Mouse (Mus musculus): ENCODE results near the gene Pitpnc1. TPM values are rescaled to one million over a fixed set of nuclear protein-coding genes. Genes with fewer than 3 reads are reported as not detected.
A peak's percentile ranks its signal among the peaks of the same experiment; 100 is the strongest.

Pitpnc1 gene
- polyA plus RNA-seq, 1 experiment from 2014 or later, result 16.2 TPM

DNA sequence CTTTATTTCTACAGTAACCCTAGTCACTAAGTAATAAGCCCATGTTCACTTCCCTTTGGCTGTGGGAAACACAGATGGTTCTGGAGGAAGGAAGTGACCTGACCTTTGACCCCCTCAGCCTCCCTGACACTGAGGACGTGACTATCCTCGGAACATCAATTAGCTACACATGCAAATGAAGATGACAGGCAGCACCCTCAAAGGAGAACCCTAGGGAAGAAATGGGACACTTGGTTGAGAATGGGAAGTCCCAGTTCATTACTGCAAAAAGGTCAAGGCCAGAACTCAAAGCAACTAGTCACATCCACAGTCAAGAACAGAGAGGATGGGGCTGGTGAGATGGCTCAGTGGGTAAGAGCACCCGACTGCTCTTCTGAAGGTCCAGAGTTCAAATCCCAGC, 29.4 kb downstream of the Pitpnc1 start:
- Histone ChIP-seq H3K27ac (ENCODE audit: low read depth) (no peak overlapping the region), H3K9me3 (ENCODE audit: low read depth, low read length) (no peaks in the 10 kb centered on the region; the same call in 1 of the 2 replicates), H3K4me1 (ENCODE audit: insufficient read depth) (no peaks in the 10 kb centered on the region), H3K36me3 (ENCODE audit: insufficient read depth) (no peaks in the 10 kb centered on the region), H3K27me3 (ENCODE audit: insufficient read depth, low read length) (no peaks in the 10 kb centered on the region), H3K4me2 (no peak overlapping the region), H3K9ac (no peak overlapping the region), H3K4me3 (ENCODE audit: low read depth, low read length) (no peak overlapping the region)
- ATAC-seq (ENCODE audit: insufficient read depth) (no peak), DNase-seq (no peak)
- 59% methylated on average over 3 of the region's 3 CpGs for WGBS
- no peak for TF ChIP-seq CTCF (IDR thresholded peaks at IDR 0.05; ENCODE audit: low read depth)

DNA sequence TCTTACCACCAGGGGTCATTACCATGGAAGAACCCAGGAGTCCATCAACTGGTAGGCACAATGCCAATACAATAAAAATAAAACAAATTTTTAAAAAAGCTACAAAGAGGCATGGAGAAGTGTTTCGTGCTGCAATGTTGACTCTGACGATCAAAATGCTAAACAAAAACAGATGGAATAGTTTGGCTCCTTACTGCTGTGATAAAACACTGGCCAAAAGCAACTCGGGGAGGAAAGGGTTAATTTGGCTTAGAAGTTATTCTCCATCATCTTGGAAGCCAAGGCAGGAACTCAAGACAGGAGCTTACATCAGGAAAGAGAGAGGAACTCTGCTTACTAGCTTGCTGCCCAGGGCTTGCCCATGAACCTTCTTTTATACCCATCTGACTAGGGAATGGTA, 32.4 kb downstream of the Pitpnc1 start:
- Histone ChIP-seq H3K36me3 (ENCODE audit: insufficient read depth) (no peaks in the 10 kb centered on the region), H3K4me1 (ENCODE audit: insufficient read depth) (no peaks in the 10 kb centered on the region), H3K4me2 (no peak overlapping the region), H3K9ac (no peak overlapping the region), H3K27me3 (ENCODE audit: insufficient read depth, low read length) (no peaks in the 10 kb centered on the region), H3K4me3 (ENCODE audit: low read depth, low read length) (no peak overlapping the region), H3K9me3 (ENCODE audit: low read depth, low read length) (no peaks in the 10 kb centered on the region; the same call in 1 of the 2 replicates), H3K27ac (ENCODE audit: low read depth) (no peak overlapping the region)
- DNase-seq (peak; percentile 43), ATAC-seq (ENCODE audit: insufficient read depth) (no peak)
- 67% methylated on average over 3 of the region's 3 CpGs for WGBS
- TF ChIP-seq CTCF (IDR thresholded peaks at IDR 0.05; ENCODE audit: low read depth), result no peak

DNA sequence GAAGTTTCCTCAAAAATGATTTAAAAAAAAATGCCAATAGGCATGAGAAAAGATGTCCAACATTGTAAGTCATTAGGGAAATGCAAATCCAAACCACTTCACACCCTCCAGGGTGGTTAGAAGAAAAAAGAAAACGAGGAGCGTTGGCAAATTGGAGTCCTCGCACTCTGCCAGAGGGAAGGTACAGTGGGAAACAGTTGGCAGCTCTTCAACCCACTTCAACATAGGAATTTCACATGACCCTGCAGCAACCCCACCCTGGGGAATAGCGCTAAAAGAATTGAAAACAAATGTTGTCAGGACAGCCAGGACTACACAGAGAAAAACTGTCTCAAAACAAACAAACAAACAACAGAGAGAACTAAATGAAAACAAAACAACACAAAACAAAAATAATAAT, 32.8 kb downstream of the Pitpnc1 start:
- Histone ChIP-seq H3K27ac (ENCODE audit: low read depth) (no peak overlapping the region), H3K9ac (no peak overlapping the region), H3K9me3 (ENCODE audit: low read depth, low read length) (no peaks in the 10 kb centered on the region; the same call in 1 of the 2 replicates), H3K36me3 (ENCODE audit: insufficient read depth) (no peaks in the 10 kb centered on the region), H3K27me3 (ENCODE audit: insufficient read depth, low read length) (no peaks in the 10 kb centered on the region), H3K4me1 (ENCODE audit: insufficient read depth) (no peaks in the 10 kb centered on the region), H3K4me2 (no peak overlapping the region), H3K4me3 (ENCODE audit: low read depth, low read length) (no peak overlapping the region)
- DNase-seq (peak; percentile 40), ATAC-seq (ENCODE audit: insufficient read depth) (no peak)
- WGBS, result 54% methylated on average over 4 of the region's 4 CpGs
- TF ChIP-seq CTCF (IDR thresholded peaks at IDR 0.05; ENCODE audit: low read depth), result no peak

DNA sequence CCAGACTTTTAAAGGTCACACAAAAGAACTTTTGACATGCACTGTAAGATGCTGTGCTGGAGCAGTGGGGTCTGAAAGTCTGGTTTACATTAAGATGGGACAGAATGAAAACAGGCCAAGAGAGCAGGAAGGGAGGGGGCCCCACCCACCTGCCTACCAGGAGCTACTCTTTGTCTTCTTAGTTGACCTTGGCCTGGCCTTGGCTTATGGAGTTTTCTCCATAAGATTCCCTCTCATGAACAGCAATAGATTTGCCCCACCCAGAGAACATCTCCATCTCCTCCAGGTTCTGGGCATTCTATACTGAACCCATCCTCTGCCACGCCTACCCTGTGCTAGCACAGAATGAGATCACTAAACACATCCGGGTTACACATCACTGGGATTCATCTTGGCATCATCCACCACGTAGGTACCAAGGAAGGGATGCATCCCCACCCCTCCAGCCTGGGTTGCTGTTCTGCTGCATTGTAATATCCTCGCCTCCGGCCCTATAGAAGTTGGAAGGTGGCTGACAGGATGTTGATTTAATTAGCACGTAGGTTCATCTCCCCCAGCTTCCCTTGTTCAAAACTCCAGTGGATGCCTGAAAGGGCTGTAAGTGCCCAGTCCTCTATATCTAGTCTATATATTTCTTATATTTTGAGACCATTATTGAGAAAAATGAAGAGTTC, 34.6 kb downstream of the Pitpnc1 start:
- WGBS, result 87% methylated on average over 6 of the region's 6 CpGs
- TF ChIP-seq CTCF (IDR thresholded peaks at IDR 0.05; ENCODE audit: low read depth), result no peak
- no peak overlapping the region for H3K4me3 ChIP-seq (ENCODE audit: low read depth, low read length)
- no peak overlapping the region for H3K4me2 ChIP-seq
- no peaks in the 10 kb centered on the region for H3K36me3 ChIP-seq (ENCODE audit: insufficient read depth)
- no peaks in the 10 kb centered on the region; the same call in 1 of the 2 replicates for H3K9me3 ChIP-seq (ENCODE audit: low read depth, low read length)
- ATAC-seq (ENCODE audit: insufficient read depth) (no peak), DNase-seq (no peak)
- H3K9ac ChIP-seq, result no peak overlapping the region
- H3K27me3 ChIP-seq (ENCODE audit: insufficient read depth, low read length), result no peaks in the 10 kb centered on the region
- H3K4me1 ChIP-seq (ENCODE audit: insufficient read depth), result no peaks in the 10 kb centered on the region
- no peak overlapping the region for H3K27ac ChIP-seq (ENCODE audit: low read depth)

DNA sequence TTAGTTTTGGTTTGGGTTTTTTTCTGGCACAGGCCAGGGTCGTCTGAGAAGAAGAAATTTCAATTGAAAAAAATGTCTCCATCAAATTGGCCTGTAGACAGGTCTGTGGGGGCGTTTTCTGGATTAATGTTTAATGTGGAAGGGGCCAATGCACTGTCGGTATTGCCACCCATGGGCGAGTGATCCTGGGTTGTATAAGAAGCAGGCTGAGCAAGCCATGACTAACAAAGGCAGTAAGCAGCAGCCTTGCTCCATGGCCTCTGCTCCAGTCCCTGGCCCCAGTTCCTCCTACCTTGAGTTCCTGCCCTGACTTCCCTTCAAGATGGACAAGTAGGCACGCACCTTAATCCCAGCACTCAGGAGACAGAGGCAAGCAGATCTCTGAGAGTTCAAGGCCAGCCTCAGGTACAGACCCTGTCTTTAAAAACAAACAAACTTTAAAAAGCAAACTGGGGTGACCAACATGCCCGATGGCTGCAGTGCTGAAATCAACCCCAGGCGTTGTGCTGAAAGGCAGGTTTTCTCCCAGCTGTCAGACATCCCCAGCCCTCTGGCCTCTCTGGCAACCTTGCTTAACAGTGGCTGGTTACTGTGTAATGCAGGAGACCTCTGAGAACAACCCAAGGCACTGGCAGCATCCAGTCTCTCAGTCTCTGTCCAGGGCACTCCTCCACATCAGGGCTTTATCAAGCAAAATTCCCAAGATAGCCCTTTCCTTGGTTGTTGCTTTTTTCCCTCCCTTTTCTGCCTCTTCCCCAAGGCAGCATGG, 39.1 kb downstream of the Pitpnc1 start:
- H3K27me3 ChIP-seq (ENCODE audit: insufficient read depth, low read length), result no peaks in the 10 kb centered on the region
- no peak overlapping the region for H3K9ac ChIP-seq
- H3K4me2 ChIP-seq, result no peak overlapping the region
- no peaks in the 10 kb centered on the region for H3K9me3 ChIP-seq (ENCODE audit: low read depth, low read length)
- H3K4me1 ChIP-seq (ENCODE audit: insufficient read depth), result no peaks in the 10 kb centered on the region
- ATAC-seq (ENCODE audit: insufficient read depth) (no peak), DNase-seq (no peak)
- no peaks in the 10 kb centered on the region for H3K36me3 ChIP-seq (ENCODE audit: insufficient read depth)
- 73% methylated on average over 7 of the region's 7 CpGs for WGBS
- no peak for TF ChIP-seq CTCF (IDR thresholded peaks at IDR 0.05; ENCODE audit: low read depth)
- no peak overlapping the region for H3K4me3 ChIP-seq (ENCODE audit: low read depth, low read length)
- no peak overlapping the region for H3K27ac ChIP-seq (ENCODE audit: low read depth)

DNA sequence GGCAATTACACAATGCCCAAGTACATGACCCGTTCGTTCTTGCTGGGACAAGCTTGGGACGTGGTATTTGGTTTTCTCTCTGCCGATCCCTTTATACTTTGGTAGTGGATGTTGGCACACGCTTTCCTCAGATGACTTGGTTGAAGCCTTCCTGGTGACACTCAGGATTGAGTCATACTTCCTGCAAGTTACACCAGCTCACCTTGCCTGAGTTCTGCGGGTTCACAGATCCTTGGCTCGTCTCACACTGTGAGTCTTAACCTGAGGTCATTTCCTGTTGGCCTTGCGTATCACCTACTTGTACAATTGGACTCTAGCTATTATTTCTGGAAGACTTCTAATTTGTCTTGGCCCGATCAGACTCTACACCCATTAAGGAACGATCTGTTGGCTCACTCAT, 42.5 kb downstream of the Pitpnc1 start:
- H3K4me1 ChIP-seq (ENCODE audit: insufficient read depth), result no peaks in the 10 kb centered on the region
- WGBS, result 89% methylated on average over 10 of the region's 10 CpGs
- ATAC-seq (ENCODE audit: insufficient read depth), result no peak
- no peak overlapping the region for H3K9ac ChIP-seq
- no peak overlapping the region for H3K27ac ChIP-seq (ENCODE audit: low read depth)
- no peaks in the 10 kb centered on the region for H3K9me3 ChIP-seq (ENCODE audit: low read depth, low read length)
- H3K36me3 ChIP-seq (ENCODE audit: insufficient read depth), result no peaks in the 10 kb centered on the region
- TF ChIP-seq CTCF (IDR thresholded peaks at IDR 0.05; ENCODE audit: low read depth), result no peak
- H3K4me2 ChIP-seq, result no peak overlapping the region
- no peak overlapping the region for H3K4me3 ChIP-seq (ENCODE audit: low read depth, low read length)
- no peaks in the 10 kb centered on the region for H3K27me3 ChIP-seq (ENCODE audit: insufficient read depth, low read length)
- DNase-seq, result no peak

DNA sequence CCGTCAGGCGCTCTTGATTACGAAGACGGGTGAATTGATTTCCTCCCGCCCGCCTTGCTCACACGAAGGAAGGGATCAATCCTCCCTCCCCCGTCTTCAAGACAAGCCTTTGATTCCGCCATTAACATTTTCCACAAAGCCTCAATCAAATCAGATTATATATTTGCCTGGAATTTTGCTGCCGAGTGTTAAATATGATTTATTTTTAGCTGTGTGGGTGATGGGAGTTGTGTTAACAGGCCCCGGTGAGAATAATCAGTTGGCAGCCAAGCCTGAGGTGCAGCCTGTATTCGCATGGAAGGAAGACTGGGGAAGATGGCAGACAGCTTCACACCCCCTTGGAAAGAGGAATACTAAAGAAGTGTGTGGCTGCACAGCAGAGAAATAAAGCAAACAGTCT, 46.3 kb downstream of the Pitpnc1 start:
- WGBS, result 83% methylated on average over 12 of the region's 12 CpGs
- no peak for TF ChIP-seq CTCF (IDR thresholded peaks at IDR 0.05; ENCODE audit: low read depth)
- DNase-seq (no peak), ATAC-seq (ENCODE audit: insufficient read depth) (no peak)
- no peak overlapping the region for H3K4me3 ChIP-seq (ENCODE audit: low read depth, low read length)
- no peaks in the 10 kb centered on the region for H3K36me3 ChIP-seq (ENCODE audit: insufficient read depth)
- no peaks in the 10 kb centered on the region for H3K4me1 ChIP-seq (ENCODE audit: insufficient read depth)
- H3K9me3 ChIP-seq (ENCODE audit: low read depth, low read length), result no peaks in the 10 kb centered on the region
- no peaks in the 10 kb centered on the region for H3K27me3 ChIP-seq (ENCODE audit: insufficient read depth, low read length)
- H3K9ac ChIP-seq, result no peak overlapping the region
- no peak overlapping the region for H3K27ac ChIP-seq (ENCODE audit: low read depth)
- no peak overlapping the region for H3K4me2 ChIP-seq

All from lung, embryonic 14.5 days (tissue).